Mouse (Mus musculus): Measurements from ENCODE around the gene Srsf10.

The Srsf10 gene

GRCm38 (mm10) chr4:135883881-135884516, 28.5 kb downstream of the Srsf10 start:
- DNase-seq (ENCODE audit: low spot score in 2 of 2), result peak in 1 of 2 experiments; percentile 46

- no peak for DNase-seq (ENCODE audit: low spot score in 2 of 2)
These were observed 29.0 kb downstream of the Srsf10 start for GRCm38 (mm10) chr4:135884531-135884930.

GRCm38 (mm10) chr4:135885676-135886075, 30.1 kb downstream of the Srsf10 start:
- no peak for DNase-seq (ENCODE audit: low spot score in 2 of 2)

GRCm38 (mm10) chr4:135886184-135886583, 30.6 kb downstream of the Srsf10 start:
- no peak for DNase-seq (ENCODE audit: low spot score in 2 of 2)

GRCm38 (mm10) chr4:135888448-135889057, 33.0 kb downstream of the Srsf10 start:
- DNase-seq (ENCODE audit: low spot score in 2 of 2), result no peak

- DNase-seq (ENCODE audit: low spot score in 2 of 2), result no peak
These were observed 33.8 kb downstream of the Srsf10 start for GRCm38 (mm10) chr4:135889146-135889883.

GRCm38 (mm10) chr4:135889884-135890283, 34.3 kb downstream of the Srsf10 start:
- DNase-seq (ENCODE audit: low spot score in 2 of 2), result peak; percentile 70 to 86

GRCm38 (mm10) chr4:135891539-135891938, 36.0 kb downstream of the Srsf10 start:
- no peak for DNase-seq (ENCODE audit: low spot score in 2 of 2)

- DNase-seq (ENCODE audit: low spot score in 2 of 2), result no peak
These were observed 37.3 kb downstream of the Srsf10 start for GRCm38 (mm10) chr4:135892884-135893283.

GRCm38 (mm10) chr4:135895071-135895571, 39.6 kb downstream of the Srsf10 start, which contains the start of gene Cnr2:
Cnr2 (plus strand) TSS chr4:135895394.
- peak; percentile 37 to 44 for DNase-seq (ENCODE audit: low spot score in 2 of 2)

- DNase-seq (ENCODE audit: low spot score in 2 of 2), result no peak
These were observed 40.6 kb downstream of the Srsf10 start for GRCm38 (mm10) chr4:135896157-135896556.

GRCm38 (mm10) chr4:135898380-135899049, 43.0 kb downstream of the Srsf10 start:
- DNase-seq (ENCODE audit: low spot score in 2 of 2), result peak; percentile 58 to 63

- DNase-seq (ENCODE audit: low spot score in 2 of 2), result no peak
These were observed 43.5 kb downstream of the Srsf10 start for GRCm38 (mm10) chr4:135899050-135899448.

- no peak for DNase-seq (ENCODE audit: low spot score in 2 of 2)
These were observed 44.5 kb downstream of the Srsf10 start for GRCm38 (mm10) chr4:135900008-135900407.

GRCm38 (mm10) chr4:135902606-135903242, 47.2 kb downstream of the Srsf10 start:
- no peak for DNase-seq (ENCODE audit: low spot score in 2 of 2)

- DNase-seq (ENCODE audit: low spot score in 2 of 2), result no peak
These were observed 49.3 kb downstream of the Srsf10 start for GRCm38 (mm10) chr4:135904810-135905209.

GRCm38 (mm10) chr4:135906633-135907032, 51.1 kb downstream of the Srsf10 start:
- no peak for DNase-seq (ENCODE audit: low spot score in 2 of 2)

- DNase-seq (ENCODE audit: low spot score in 2 of 2), result no peak
These were observed 53.9 kb downstream of the Srsf10 start for GRCm38 (mm10) chr4:135909326-135910066.

- DNase-seq (ENCODE audit: low spot score in 2 of 2), result no peak
These were observed 56.0 kb downstream of the Srsf10 start for GRCm38 (mm10) chr4:135911531-135911930.

GRCm38 (mm10) chr4:135912164-135912563, 56.6 kb downstream of the Srsf10 start:
- DNase-seq (ENCODE audit: low spot score in 2 of 2), result no peak

- DNase-seq (ENCODE audit: low spot score in 2 of 2), result no peak
These were observed 57.3 kb downstream of the Srsf10 start for GRCm38 (mm10) chr4:135912835-135913234.
